Mouse (Mus musculus) heart, postnatal 0 days (tissue): ENCODE data around the gene Klhl18.

Source experiments
- CTCF ChIP-seq: IDR thresholded peaks from 2 replicates; pipeline ENCODE4 v1.5.1; 2016; ENCODE audit warnings: antibody characterized with exemption, control low read depth, low read depth
- EP300 ChIP-seq: IDR thresholded peaks from 2 replicates; pipeline ENCODE4 v1.6.1; 2016; ENCODE audit warnings: antibody characterized with exemption, low read depth

GRCm38 (mm10) chr9:110463983-110464591, 12.4 kb downstream of the Klhl18 start:
- TF ChIP-seq CTCF: no peak
- TF ChIP-seq EP300: no peak
